Mouse (Mus musculus): ENCODE results near the gene Fgfr2. TPM values are rescaled to one million over a fixed set of nuclear protein-coding genes. Genes with fewer than 3 reads are reported as not detected.

The Fgfr2 gene
- polyA plus RNA-seq, 1 experiment = 14.8 TPM

DNA sequence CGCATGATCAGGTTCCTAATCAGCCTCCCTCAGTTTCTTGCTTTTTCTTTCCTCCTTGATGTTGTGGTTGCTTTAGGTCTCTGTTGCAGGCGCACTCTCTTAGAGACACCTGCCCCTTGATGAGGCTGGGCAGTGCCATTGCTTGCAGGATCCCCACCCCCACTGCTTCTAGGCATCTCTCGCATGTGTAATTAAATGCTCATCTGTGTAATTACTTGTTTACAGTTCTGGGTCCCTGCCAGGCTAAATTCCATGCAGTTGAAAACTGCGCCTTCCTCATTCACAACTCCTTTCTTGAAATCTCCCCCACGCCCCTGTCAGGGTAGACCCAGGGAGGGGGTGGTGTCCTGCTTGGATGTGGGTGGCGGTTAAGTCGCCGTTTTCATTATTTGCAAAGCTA is 1380.0 kb downstream of the Fgfr2 start:
- Histone ChIP-seq H3K27ac (ENCODE audit: insufficient read depth, low read depth, low read length) (no peak overlapping the region), H3K4me3 (ENCODE audit: insufficient read depth, low read depth, low read length) (no peak overlapping the region), H3K27me3 (replicated peaks; ENCODE audit: control insufficient read depth, insufficient read depth, low read length) (no peaks in the 10 kb centered on the region; the same call in 1 of the 2 replicates), H3K4me1 (ENCODE audit: control insufficient read depth, insufficient read depth, low read length) (no peaks in the 10 kb centered on the region), H3K36me3 (ENCODE audit: control insufficient read depth, insufficient read depth, low read length) (no peaks in the 10 kb centered on the region)
- no peak for TF ChIP-seq POLR2A (IDR thresholded peaks at IDR 0.05; ENCODE audit: low read depth, low read length)
- no peak for TF ChIP-seq CTCF (conservative IDR thresholded peaks at IDR 0.05; ENCODE audit: insufficient read depth, insufficient read length, low read depth, low read length)
- no peak for DNase-seq
- WGBS = 44% methylated on average over 8 of the region's 8 CpGs

DNA sequence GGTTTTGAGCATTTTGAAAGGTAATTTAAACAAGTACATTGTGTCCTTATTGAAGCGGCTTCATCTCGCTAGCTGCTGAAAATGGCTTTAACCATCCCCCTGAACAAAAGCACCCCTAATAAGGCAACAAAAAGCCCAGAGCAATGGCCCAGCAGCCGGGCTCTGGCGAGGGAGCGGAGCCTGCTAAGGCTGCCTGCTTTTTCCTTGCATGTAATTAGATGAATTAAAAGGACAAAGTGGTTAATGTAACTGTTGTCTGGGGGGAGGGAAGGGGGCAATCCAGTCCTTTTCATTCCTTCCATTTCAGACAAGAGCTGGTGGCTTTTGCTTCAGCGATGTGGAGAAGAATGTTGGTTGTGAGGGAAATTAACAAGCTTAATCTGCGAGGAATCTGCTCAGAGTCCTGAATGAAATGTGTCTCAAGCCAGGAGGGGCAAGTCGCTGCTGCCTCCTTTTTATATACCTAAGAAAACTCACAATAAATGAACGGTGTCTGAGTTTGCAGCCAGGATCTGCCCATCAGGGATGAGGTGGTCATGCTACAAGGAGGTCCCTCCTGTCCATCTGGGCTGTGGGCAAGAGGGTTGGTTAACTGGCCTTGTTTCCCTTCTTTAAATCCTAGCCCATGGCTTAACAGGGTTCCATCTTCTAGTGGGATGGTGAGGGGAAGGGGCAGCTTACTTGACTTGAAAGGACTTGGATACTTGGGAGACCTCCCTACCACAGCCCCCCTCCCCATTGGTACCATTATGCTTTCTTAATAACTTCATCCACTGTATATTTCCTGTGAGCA is 1400.2 kb downstream of the Fgfr2 start:
- Histone ChIP-seq H3K4me3 (ENCODE audit: insufficient read depth, low read depth, low read length) (no peak overlapping the region), H3K27me3 (replicated peaks; ENCODE audit: control insufficient read depth, insufficient read depth, low read length) (no peaks in the 10 kb centered on the region), H3K4me1 (ENCODE audit: control insufficient read depth, insufficient read depth, low read length) (no peaks in the 10 kb centered on the region), H3K27ac (ENCODE audit: insufficient read depth, low read depth, low read length) (no peak overlapping the region), H3K36me3 (ENCODE audit: control insufficient read depth, insufficient read depth, low read length) (no peaks in the 10 kb centered on the region)
- no peak for TF ChIP-seq CTCF (conservative IDR thresholded peaks at IDR 0.05; ENCODE audit: insufficient read depth, insufficient read length, low read depth, low read length)
- TF ChIP-seq POLR2A (IDR thresholded peaks at IDR 0.05; ENCODE audit: low read depth, low read length) = no peak
- no peak for DNase-seq
- WGBS = 23% methylated on average over 9 of the region's 9 CpGs

DNA sequence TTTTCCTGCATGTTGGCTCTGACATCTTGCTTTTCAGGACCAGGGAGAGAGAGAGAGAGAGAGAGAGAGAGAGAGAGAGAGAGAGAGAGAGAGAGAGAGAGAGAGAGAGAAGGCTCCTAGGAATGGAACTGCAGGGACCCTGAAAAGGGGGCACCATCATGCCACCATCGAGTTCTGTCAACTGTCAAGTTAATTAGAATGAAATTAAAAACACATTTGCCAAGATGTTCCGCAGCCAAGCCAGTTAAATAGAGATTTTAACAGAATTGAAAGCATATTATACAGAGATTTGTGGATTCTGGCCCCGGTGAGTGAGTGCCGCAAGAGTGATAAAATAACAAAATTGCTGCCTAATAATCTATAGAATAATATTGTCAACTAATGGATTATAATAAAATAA is 1400.8 kb downstream of the Fgfr2 start:
- 61% methylated on average over 4 of the region's 4 CpGs for WGBS

DNA sequence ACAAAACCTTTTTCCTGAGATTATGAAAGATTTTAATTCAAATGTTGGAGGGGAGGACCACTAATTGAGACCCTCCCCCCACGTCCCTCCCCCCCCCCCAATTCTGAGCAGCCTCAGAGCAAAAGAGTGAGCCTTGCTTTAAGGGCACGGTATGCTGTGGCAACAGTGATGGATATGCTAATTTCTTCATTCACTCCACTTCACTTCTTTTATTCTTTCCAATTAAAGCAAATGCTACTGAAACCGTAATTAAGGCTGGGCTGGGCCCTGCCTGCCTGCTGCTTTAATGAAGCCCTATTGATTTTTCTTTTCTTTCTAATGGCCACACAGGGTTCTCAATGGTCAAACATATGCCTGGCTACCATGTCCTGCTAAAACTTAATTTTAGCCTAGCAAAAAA is 1404.9 kb downstream of the Fgfr2 start:
- Histone ChIP-seq H3K27ac (ENCODE audit: insufficient read depth, low read depth, low read length) (no peak overlapping the region), H3K4me1 (ENCODE audit: control insufficient read depth, insufficient read depth, low read length) (no peaks in the 10 kb centered on the region), H3K27me3 (replicated peaks; ENCODE audit: control insufficient read depth, insufficient read depth, low read length) (no peaks in the 10 kb centered on the region), H3K36me3 (ENCODE audit: control insufficient read depth, insufficient read depth, low read length) (no peaks in the 10 kb centered on the region), H3K4me3 (ENCODE audit: insufficient read depth, low read depth, low read length) (no peak overlapping the region)
- 54% methylated on average over 3 of the region's 3 CpGs for WGBS
- no peak for DNase-seq
- TF ChIP-seq CTCF (conservative IDR thresholded peaks at IDR 0.05; ENCODE audit: insufficient read depth, insufficient read length, low read depth, low read length) (no peak), POLR2A (IDR thresholded peaks at IDR 0.05; ENCODE audit: low read depth, low read length) (no peak)

More for the DNA sequence above, 1400.8 kb downstream of the Fgfr2 start:
- DNase-seq = no peak
- H3K27ac ChIP-seq (ENCODE audit: insufficient read depth, low read depth, low read length) = no peak overlapping the region
- TF ChIP-seq CTCF (conservative IDR thresholded peaks at IDR 0.05; ENCODE audit: insufficient read depth, insufficient read length, low read depth, low read length) (no peak), POLR2A (IDR thresholded peaks at IDR 0.05; ENCODE audit: low read depth, low read length) (no peak)
- H3K4me3 ChIP-seq (ENCODE audit: insufficient read depth, low read depth, low read length) = no peak overlapping the region
- no peaks in the 10 kb centered on the region for H3K4me1 ChIP-seq (ENCODE audit: control insufficient read depth, insufficient read depth, low read length)
- no peaks in the 10 kb centered on the region for H3K36me3 ChIP-seq (ENCODE audit: control insufficient read depth, insufficient read depth, low read length)
- no peaks in the 10 kb centered on the region for H3K27me3 ChIP-seq (replicated peaks; ENCODE audit: control insufficient read depth, insufficient read depth, low read length)

DNA sequence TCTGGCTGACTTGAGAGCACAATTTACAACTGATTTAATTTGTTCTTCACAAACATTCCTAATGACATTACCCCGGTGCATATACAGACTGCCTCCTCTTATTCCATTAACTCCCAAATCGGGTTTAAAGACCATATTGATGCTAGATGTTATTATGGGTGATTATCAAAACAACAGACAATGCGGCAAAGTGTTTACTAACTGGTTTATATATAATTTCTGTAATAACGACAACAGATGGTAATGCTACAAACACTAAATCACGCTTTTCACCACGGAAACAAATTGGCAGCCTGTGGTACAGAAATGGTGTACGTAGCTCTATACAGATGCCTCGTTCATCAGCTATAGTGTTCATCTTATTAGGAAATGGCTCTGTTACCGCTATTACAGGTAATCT is 1410.1 kb downstream of the Fgfr2 start:
- no peaks in the 10 kb centered on the region for H3K27me3 ChIP-seq (replicated peaks; ENCODE audit: control insufficient read depth, insufficient read depth, low read length)
- H3K36me3 ChIP-seq (ENCODE audit: control insufficient read depth, insufficient read depth, low read length) = no peaks in the 10 kb centered on the region
- no peaks in the 10 kb centered on the region for H3K4me1 ChIP-seq (ENCODE audit: control insufficient read depth, insufficient read depth, low read length)
- no peak for DNase-seq
- no peak overlapping the region for H3K27ac ChIP-seq (ENCODE audit: insufficient read depth, low read depth, low read length)
- TF ChIP-seq POLR2A (IDR thresholded peaks at IDR 0.05; ENCODE audit: low read depth, low read length) (no peak), CTCF (conservative IDR thresholded peaks at IDR 0.05; ENCODE audit: insufficient read depth, insufficient read length, low read depth, low read length) (no peak)
- WGBS = 83% methylated on average over 9 of the region's 9 CpGs
- no peak overlapping the region for H3K4me3 ChIP-seq (ENCODE audit: insufficient read depth, low read depth, low read length)

DNA sequence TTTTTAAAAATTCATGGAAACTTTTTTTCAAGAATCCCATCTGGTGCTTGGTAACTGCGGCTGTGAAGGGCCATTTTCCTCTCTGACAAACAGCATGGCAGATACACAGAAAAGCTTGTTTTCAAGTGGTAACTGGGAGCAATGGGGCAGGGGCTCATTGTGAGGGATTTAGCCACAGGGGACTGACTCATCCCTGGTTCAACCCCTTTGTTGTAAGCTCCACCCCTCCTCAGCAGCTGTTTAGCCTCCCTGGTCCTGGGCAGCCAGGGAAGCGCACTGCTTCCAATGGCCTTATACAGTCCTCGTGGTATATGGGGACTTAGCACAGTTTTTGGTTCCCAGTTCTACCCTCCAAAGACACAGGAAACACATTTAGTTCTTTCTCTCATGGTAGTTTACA is 1426.3 kb downstream of the Fgfr2 start:
- 58% methylated on average over 3 of the region's 3 CpGs for WGBS
- DNase-seq = no peak
- Histone ChIP-seq H3K36me3 (ENCODE audit: control insufficient read depth, insufficient read depth, low read length) (no peaks in the 10 kb centered on the region), H3K4me3 (ENCODE audit: insufficient read depth, low read depth, low read length) (no peak overlapping the region), H3K4me1 (ENCODE audit: control insufficient read depth, insufficient read depth, low read length) (no peaks in the 10 kb centered on the region), H3K27ac (ENCODE audit: insufficient read depth, low read depth, low read length) (no peak overlapping the region), H3K27me3 (replicated peaks; ENCODE audit: control insufficient read depth, insufficient read depth, low read length) (no peaks in the 10 kb centered on the region)
- TF ChIP-seq POLR2A (IDR thresholded peaks at IDR 0.05; ENCODE audit: low read depth, low read length) (no peak), CTCF (conservative IDR thresholded peaks at IDR 0.05; ENCODE audit: insufficient read depth, insufficient read length, low read depth, low read length) (no peak)

DNA sequence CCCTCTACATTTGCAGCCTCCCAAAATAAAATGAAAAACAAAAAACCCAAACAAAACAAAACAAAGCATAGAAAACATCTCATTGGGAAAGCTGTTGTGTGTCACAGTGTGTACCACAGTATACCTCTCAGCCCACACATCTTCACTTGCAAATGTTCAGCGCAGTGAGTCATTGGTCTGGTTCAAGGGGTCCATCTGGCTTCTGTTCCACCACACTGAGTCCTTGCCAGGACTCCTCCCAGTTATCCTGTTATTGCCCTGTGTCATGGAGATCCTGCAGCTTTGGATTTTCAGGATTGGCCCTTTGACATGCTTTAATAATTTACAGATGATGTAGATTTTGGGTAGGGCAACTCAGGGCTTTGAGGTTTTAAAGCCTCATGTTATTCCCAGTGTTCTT is 1435.8 kb downstream of the Fgfr2 start:
- Histone ChIP-seq H3K4me3 (ENCODE audit: insufficient read depth, low read depth, low read length) (no peak overlapping the region), H3K36me3 (ENCODE audit: control insufficient read depth, insufficient read depth, low read length) (no peaks in the 10 kb centered on the region), H3K4me1 (ENCODE audit: control insufficient read depth, insufficient read depth, low read length) (no peaks in the 10 kb centered on the region), H3K27me3 (replicated peaks; ENCODE audit: control insufficient read depth, insufficient read depth, low read length) (no peaks in the 10 kb centered on the region), H3K27ac (ENCODE audit: insufficient read depth, low read depth, low read length) (no peak overlapping the region)
- 87% methylated on average over 1 of the region's 1 CpGs for WGBS
- no peak for TF ChIP-seq POLR2A (IDR thresholded peaks at IDR 0.05; ENCODE audit: low read depth, low read length)
- DNase-seq = no peak

Measured in kidney, adult 2 months (tissue).